Mouse (Mus musculus) lung, embryonic 14.5 days (tissue): ENCODE results near the gene Xndc1. TPM values are rescaled to one million over a fixed set of nuclear protein-coding genes. Genes with fewer than 3 reads are reported as not detected.
"Not testable (repeated sequence)": the region's sequence is repeated elsewhere in the genome, so short reads cannot be mapped to it uniquely, and the experiment has no call there.

Experiments
- ATAC-seq: fragments of 200-750 bp; cut with Nextera tagmentation; 2 replicates; pipeline ENCODE4 v1.8.0; 2017; ENCODE audit warnings: mild to moderate bottlenecking, moderate TSS enrichment, moderate library complexity; ENCODE audit not compliant: insufficient read depth
- DNase-seq: peaks from one replicate; pipeline ENCODE4 v3.0.0-alpha.2; 2015
- H3K27ac ChIP-seq: fragments of 300-500 bp; sonication (generic); 2 replicates; pipeline ENCODE4 v1.5.1; 2014; ENCODE audit warnings: low read depth, mild to moderate bottlenecking, moderate library complexity
- H3K27me3 ChIP-seq: fragments of 300-500 bp; sonication (generic); 2 replicates; pipeline ENCODE4 v1.6.1; 2014; ENCODE audit warnings: low read length, control low read depth; ENCODE audit not compliant: insufficient read depth
- H3K36me3 ChIP-seq: fragments of 300-500 bp; sonication (generic); 2 replicates; pipeline ENCODE4 v1.6.1; 2014; ENCODE audit warnings: control low read depth; ENCODE audit not compliant: insufficient read depth
- H3K4me1 ChIP-seq: fragments of 300-500 bp; sonication (generic); 2 replicates; pipeline ENCODE4 v1.6.1; 2014; ENCODE audit warnings: antibody characterized with exemption, control low read depth; ENCODE audit not compliant: insufficient read depth
- H3K4me2 ChIP-seq: fragments of 300-500 bp; sonication (generic); 2 replicates; pipeline ENCODE4 v1.6.1; 2014; ENCODE audit warnings: mild to moderate bottlenecking
- H3K4me3 ChIP-seq: fragments of 300-500 bp; sonication (generic); 2 replicates; pipeline ENCODE4 v1.5.1; 2014; ENCODE audit warnings: low read depth, low read length
- H3K9ac ChIP-seq: fragments of 300-500 bp; sonication (generic); 2 replicates; pipeline ENCODE4 v1.6.1; 2014
- H3K9me3 ChIP-seq: fragments of 300-500 bp; sonication (generic); 2 replicates; pipeline ENCODE4 v1.6.1; 2016; ENCODE audit warnings: low read depth, low read length, control low read depth
- CTCF ChIP-seq: IDR thresholded peaks from 2 replicates; pipeline ENCODE4 v1.5.1; 2016; ENCODE audit warnings: antibody characterized with exemption, low read depth
- WGBS: fragments of 180-500 bp; shearing (Covaris S2); extraction: QIAGEN DNeasy Blood & Tissue Kit; methylation state at CpG from one replicate; pipeline ENCODE4 v1.1.7; 2014; 5-methylcytosine and 5-hydroxymethylcytosine counted together
- polyA plus RNA-seq: library from polyadenylated mRNA; unstranded; fragments of >200 nt; fragmentation: Nextera tagmentation; extraction: Ambion mirVana; gene quantifications from 2 replicates; pipeline ENCODE4 v1.2.1, GENCODE M21; 2014

The Xndc1 gene
- 23.8 and 26.9 TPM in 2 replicates for polyA plus RNA-seq

- ATAC-seq (peak; percentile 99), DNase-seq (peak; percentile 95)
- TF ChIP-seq CTCF: no peak
- peaks cover 7% of the 10 kb centered on the region; the same call in 1 of the 2 replicates for H3K36me3 ChIP-seq
- H3K4me1 ChIP-seq: peaks cover 12% of the 10 kb centered on the region; the same call in 1 of the 2 replicates
- no peaks in the 10 kb centered on the region for H3K27me3 ChIP-seq
- no peaks in the 10 kb centered on the region for H3K9me3 ChIP-seq
- peak within 1 kb of the TSS; percentile 65 for H3K4me2 ChIP-seq
- under 1% methylated on average over 56 of the region's 56 CpGs for WGBS
- H3K9ac ChIP-seq: peak within 1 kb of the TSS; percentile 67
- H3K27ac ChIP-seq: peak within 1 kb of the TSS; percentile 84
- H3K4me3 ChIP-seq: peak within 1 kb of the TSS; percentile 59
Measured at GRCm38 (mm10) chr7:102065046-102065891, at the start of gene Xndc1, which contains the start of the genes Rnf121 and Xntrpc. Xndc1 (plus strand) TSS chr7:102065511. Rnf121 (minus strand) TSS chr7:102065469. Xntrpc (plus strand) TSS chr7:102065713.

GRCm38 (mm10) chr7:102016936-102017335, 48.4 kb upstream of the Xndc1 start:
- Histone ChIP-seq H3K27me3 (no peaks in the 10 kb centered on the region), H3K27ac (no peak overlapping the region), H3K4me1 (no peaks in the 10 kb centered on the region), H3K36me3 (peaks cover 86% of the 10 kb centered on the region), H3K4me2 (no peak overlapping the region), H3K9me3 (no peaks in the 10 kb centered on the region), H3K4me3 (no peak overlapping the region), H3K9ac (no peak overlapping the region)
- no peak for TF ChIP-seq CTCF
- WGBS: 75% methylated on average over 4 of the region's 4 CpGs
- DNase-seq: no peak
- no peak for ATAC-seq

- DNase-seq: no peak
- ATAC-seq: no peak
- Histone ChIP-seq H3K27ac (no peak overlapping the region), H3K27me3 (no peaks in the 10 kb centered on the region), H3K4me2 (no peak overlapping the region), H3K36me3 (peaks cover 86% of the 10 kb centered on the region), H3K4me1 (no peaks in the 10 kb centered on the region), H3K9ac (no peak overlapping the region), H3K4me3 (no peak overlapping the region), H3K9me3 (no peaks in the 10 kb centered on the region)
- TF ChIP-seq CTCF: no peak
- 78% methylated on average over 5 of the region's 5 CpGs for WGBS
Measured at GRCm38 (mm10) chr7:102017452-102017851, 47.9 kb upstream of the Xndc1 start.

- no peak for TF ChIP-seq CTCF
- peaks cover 86% of the 10 kb centered on the region for H3K36me3 ChIP-seq
- H3K27ac ChIP-seq: no peak overlapping the region
- WGBS: 77% methylated on average over 7 of the region's 7 CpGs
- H3K9ac ChIP-seq: no peak overlapping the region
- no peak overlapping the region for H3K4me2 ChIP-seq
- ATAC-seq (no peak), DNase-seq (no peak)
- no peaks in the 10 kb centered on the region for H3K4me1 ChIP-seq
- H3K4me3 ChIP-seq: no peak overlapping the region
- H3K9me3 ChIP-seq: no peaks in the 10 kb centered on the region
- no peaks in the 10 kb centered on the region for H3K27me3 ChIP-seq
Measured at GRCm38 (mm10) chr7:102018034-102018433, 47.3 kb upstream of the Xndc1 start.

- ATAC-seq: no peak
- H3K4me3 ChIP-seq: no peak within 1 kb of the TSS
- peaks cover 85% of the 10 kb centered on the region for H3K36me3 ChIP-seq
Measured at GRCm38 (mm10) chr7:102018590-102018989, 46.7 kb upstream of the Xndc1 start, which contains the start of gene Il18bp. Il18bp (minus strand) TSS chr7:102018690.

GRCm38 (mm10) chr7:102019362-102019761, 45.9 kb upstream of the Xndc1 start:
- no peaks in the 10 kb centered on the region for H3K4me1 ChIP-seq
- no peak overlapping the region for H3K27ac ChIP-seq
- WGBS: 65% methylated on average over 3 of the region's 3 CpGs
- no peak overlapping the region for H3K4me2 ChIP-seq
- no peak overlapping the region for H3K9ac ChIP-seq
- H3K9me3 ChIP-seq: no peaks in the 10 kb centered on the region
- no peak overlapping the region for H3K4me3 ChIP-seq
- no peaks in the 10 kb centered on the region for H3K27me3 ChIP-seq
- peaks cover 83% of the 10 kb centered on the region for H3K36me3 ChIP-seq
- DNase-seq (no peak), ATAC-seq (no peak)
- no peak for TF ChIP-seq CTCF

More at GRCm38 (mm10) chr7:102018590-102018989, 46.7 kb upstream of the Xndc1 start, which contains the start of gene Il18bp:
- Histone ChIP-seq H3K4me2 (no peak within 1 kb of the TSS), H3K9ac (no peak within 1 kb of the TSS), H3K4me1 (no peaks in the 10 kb centered on the region), H3K27ac (no peak within 1 kb of the TSS), H3K27me3 (no peaks in the 10 kb centered on the region), H3K9me3 (no peaks in the 10 kb centered on the region)
- WGBS: 91% methylated on average over 3 of the region's 3 CpGs
- DNase-seq: no peak
- no peak for TF ChIP-seq CTCF

GRCm38 (mm10) chr7:102020934-102021333, 44.4 kb upstream of the Xndc1 start:
- peaks cover 78% of the 10 kb centered on the region for H3K36me3 ChIP-seq
- WGBS: 88% methylated on average over 2 of the region's 2 CpGs

More at GRCm38 (mm10) chr7:102020934-102021333, 44.4 kb upstream of the Xndc1 start:
- DNase-seq, H3K27ac ChIP-seq, ATAC-seq, H3K9ac ChIP-seq, H3K9me3 ChIP-seq, H3K27me3 ChIP-seq, H3K4me2 ChIP-seq, H3K4me1 ChIP-seq, H3K4me3 ChIP-seq: not testable (repeated sequence)
